Mouse (Mus musculus) lung, postnatal 0 days (tissue): ENCODE results near the gene Plcb1. TPM values are rescaled to one million over a fixed set of nuclear protein-coding genes. Genes with fewer than 3 reads are reported as not detected.

Source experiments
- ATAC-seq: fragments of 200-750 bp; cut with Nextera tagmentation; 2 replicates; pipeline ENCODE4 v1.8.0; 2017; ENCODE audit warnings: moderate library complexity
- DNase-seq: peaks from one replicate; pipeline ENCODE4 v3.0.0-alpha.2; 2016; ENCODE audit warnings: low spot score
- H3K27ac ChIP-seq: fragments of 300-500 bp; sonication (generic); 2 replicates; pipeline ENCODE4 v1.5.1; 2014; ENCODE audit warnings: antibody characterized with exemption, mild to moderate bottlenecking, low read length, mixed read lengths
- H3K27me3 ChIP-seq: fragments of 300-500 bp; sonication (generic); replicated peaks from 2 replicates; pipeline ENCODE4 v1.6.1; 2014; ENCODE audit warnings: low read length, mixed read lengths; ENCODE audit not compliant: insufficient read depth
- H3K36me3 ChIP-seq: fragments of 300-500 bp; sonication (generic); 2 replicates; pipeline ENCODE4 v1.6.1; 2014; ENCODE audit warnings: low read length, mixed read lengths; ENCODE audit not compliant: insufficient read depth
- H3K4me1 ChIP-seq: fragments of 300-500 bp; sonication (generic); 2 replicates; pipeline ENCODE4 v1.6.1; 2014; ENCODE audit warnings: antibody characterized with exemption, low read depth, low read length, mixed read lengths; ENCODE audit not compliant: insufficient read depth
- H3K4me2 ChIP-seq: fragments of 300-500 bp; sonication (generic); replicated peaks from 2 replicates; pipeline ENCODE4 v1.6.1; 2014; ENCODE audit warnings: low read depth, mild to moderate bottlenecking, low read length, moderate library complexity, mixed read lengths
- H3K4me3 ChIP-seq: fragments of 300-500 bp; sonication (generic); 2 replicates; pipeline ENCODE4 v1.5.1; 2014; ENCODE audit warnings: low read depth, low read length
- H3K9ac ChIP-seq: fragments of 300-500 bp; sonication (generic); replicated peaks from 2 replicates; pipeline ENCODE4 v1.6.1; 2014; ENCODE audit warnings: low read depth, mild to moderate bottlenecking
- H3K9me3 ChIP-seq: fragments of 300-500 bp; sonication (generic); 2 replicates; pipeline ENCODE4 v1.6.1; 2016; ENCODE audit warnings: low read length, mixed read lengths
- CTCF ChIP-seq: IDR thresholded peaks from 2 replicates; pipeline ENCODE4 v1.5.1; 2016; ENCODE audit warnings: antibody characterized with exemption, mild to moderate bottlenecking
- EP300 ChIP-seq: IDR thresholded peaks from 2 replicates; pipeline ENCODE4 v1.6.1; 2016; ENCODE audit warnings: antibody characterized with exemption, mild to moderate bottlenecking, control low read depth
- WGBS: fragments of 180-500 bp; shearing (Covaris S2); extraction: QIAGEN DNeasy Blood & Tissue Kit; methylation state at CpG from one replicate; pipeline ENCODE4 v1.1.7; 2014; 5-methylcytosine and 5-hydroxymethylcytosine counted together
- polyA plus RNA-seq: library from polyadenylated mRNA; unstranded; fragments of >200 nt; fragmentation: Nextera tagmentation; extraction: Ambion mirVana; gene quantifications from 2 replicates; pipeline ENCODE4 v1.2.1, GENCODE M21; 2015

Plcb1 gene
- polyA plus RNA-seq, 1 experiment from 2014 or later = 8.7 TPM

- TF ChIP-seq CTCF (no peak), EP300 (no peak)
- no peak for DNase-seq
- WGBS = 51% methylated on average over 6 of the region's 6 CpGs
- no peak overlapping the region for H3K4me3 ChIP-seq
- H3K27ac ChIP-seq = no peak overlapping the region
- no peak overlapping the region for H3K4me2 ChIP-seq
- H3K36me3 ChIP-seq = no peaks in the 10 kb centered on the region
- H3K4me1 ChIP-seq = no peaks in the 10 kb centered on the region
- H3K9ac ChIP-seq = no peak overlapping the region
- no peaks in the 10 kb centered on the region for H3K27me3 ChIP-seq
- ATAC-seq = no peak
- no peaks in the 10 kb centered on the region for H3K9me3 ChIP-seq
Measured at GRCm38 (mm10) chr2:134844391-134845238, 58.7 kb downstream of the Plcb1 start.

DNA sequence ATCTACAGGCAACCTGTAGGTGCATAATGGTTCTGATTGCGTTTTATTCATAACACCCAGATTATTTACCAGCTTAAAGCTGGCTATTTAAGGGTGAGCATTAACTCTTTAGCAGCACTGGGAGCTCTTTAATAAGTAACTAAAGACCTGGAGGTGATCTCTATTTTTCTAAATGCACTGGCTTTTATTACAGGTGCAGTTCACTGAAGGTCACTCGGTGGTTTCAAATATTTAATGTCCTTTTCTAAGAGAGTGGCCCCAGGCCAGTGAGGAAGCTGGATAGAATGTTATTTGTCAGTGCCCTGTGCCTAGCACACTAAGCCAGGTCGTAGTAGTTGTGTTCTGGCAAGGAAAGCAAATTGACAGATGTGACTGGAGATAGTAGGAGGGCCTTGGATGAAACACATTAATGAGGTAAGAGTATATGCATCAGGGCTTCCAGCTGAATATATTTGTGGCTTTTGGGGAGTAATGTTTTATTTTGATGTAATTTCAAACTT, 59.4 kb downstream of the Plcb1 start:
- Histone ChIP-seq H3K4me1 (no peaks in the 10 kb centered on the region), H3K36me3 (no peaks in the 10 kb centered on the region), H3K27ac (no peak overlapping the region), H3K4me2 (no peak overlapping the region), H3K9ac (no peak overlapping the region), H3K27me3 (no peaks in the 10 kb centered on the region), H3K4me3 (no peak overlapping the region), H3K9me3 (no peaks in the 10 kb centered on the region)
- no peak for TF ChIP-seq EP300
- no peak for TF ChIP-seq CTCF
- WGBS = 42% methylated on average over 3 of the region's 3 CpGs
- no peak for DNase-seq
- ATAC-seq = no peak

- ATAC-seq = no peak
- no peak for TF ChIP-seq CTCF
- TF ChIP-seq EP300 = no peak
- H3K36me3 ChIP-seq = no peaks in the 10 kb centered on the region
- no peak overlapping the region for H3K4me3 ChIP-seq
- WGBS = 88% methylated on average over 3 of the region's 3 CpGs
- no peak overlapping the region for H3K4me2 ChIP-seq
- no peak overlapping the region for H3K9ac ChIP-seq
- DNase-seq = no peak
- no peaks in the 10 kb centered on the region for H3K27me3 ChIP-seq
- H3K4me1 ChIP-seq = no peaks in the 10 kb centered on the region
- no peak overlapping the region for H3K27ac ChIP-seq
- H3K9me3 ChIP-seq = no peaks in the 10 kb centered on the region
Measured at GRCm38 (mm10) chr2:134846555-134846954, 60.7 kb downstream of the Plcb1 start.

GRCm38 (mm10) chr2:134851189-134852171, 65.6 kb downstream of the Plcb1 start:
- DNase-seq (no peak), ATAC-seq (no peak)
- no peaks in the 10 kb centered on the region for H3K27me3 ChIP-seq

GRCm38 (mm10) chr2:134856239-134856638, 70.4 kb downstream of the Plcb1 start:
- TF ChIP-seq EP300 (no peak), CTCF (no peak)
- no peaks in the 10 kb centered on the region for H3K27me3 ChIP-seq
- DNase-seq (no peak), ATAC-seq (no peak)
- H3K27ac ChIP-seq = no peak overlapping the region
- H3K9me3 ChIP-seq = no peaks in the 10 kb centered on the region
- H3K9ac ChIP-seq = no peak overlapping the region
- H3K4me1 ChIP-seq = 0 out of 2 replicates have a peak, but pooled peaks cover 3% of the 10 kb centered on the region
- H3K4me2 ChIP-seq = no peak overlapping the region
- H3K36me3 ChIP-seq = no peaks in the 10 kb centered on the region
- H3K4me3 ChIP-seq = no peak overlapping the region

More at GRCm38 (mm10) chr2:134851189-134852171, 65.6 kb downstream of the Plcb1 start:
- H3K4me2 ChIP-seq = no peak overlapping the region
- no peaks in the 10 kb centered on the region for H3K36me3 ChIP-seq
- no peak overlapping the region for H3K27ac ChIP-seq
- no peak overlapping the region for H3K4me3 ChIP-seq
- H3K9ac ChIP-seq = no peak overlapping the region
- 0 out of 2 replicates have a peak, but pooled peaks cover 3% of the 10 kb centered on the region for H3K4me1 ChIP-seq
- 62% methylated on average over 13 of the region's 13 CpGs for WGBS
- TF ChIP-seq EP300 = no peak
- TF ChIP-seq CTCF = no peak
- no peaks in the 10 kb centered on the region for H3K9me3 ChIP-seq

DNA sequence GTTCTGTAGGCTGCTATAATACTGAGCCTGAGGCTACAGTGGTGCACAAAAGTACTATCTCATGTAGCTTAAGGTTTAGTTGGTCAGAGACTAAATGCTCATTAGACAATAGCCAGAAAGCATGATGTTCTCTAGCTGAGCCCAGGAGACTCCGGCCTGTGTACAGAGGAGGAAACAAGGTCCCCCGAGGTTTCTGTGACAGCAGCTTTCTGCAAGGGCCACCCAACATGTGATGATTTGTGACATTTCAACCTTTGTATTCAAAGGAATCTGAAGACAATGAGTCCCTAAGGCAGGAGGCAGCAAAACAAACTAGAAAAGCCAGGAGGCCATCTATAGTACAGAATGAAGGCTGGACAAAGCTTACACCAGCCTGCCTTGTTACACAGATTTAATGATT, 70.8 kb downstream of the Plcb1 start:
- no peaks in the 10 kb centered on the region for H3K27me3 ChIP-seq
- H3K4me2 ChIP-seq = no peak overlapping the region
- WGBS = 51% methylated on average over 2 of the region's 2 CpGs
- no peaks in the 10 kb centered on the region for H3K36me3 ChIP-seq
- TF ChIP-seq CTCF = no peak
- TF ChIP-seq EP300 = no peak
- H3K4me1 ChIP-seq = 0 out of 2 replicates have a peak, but pooled peaks cover 3% of the 10 kb centered on the region
- no peak overlapping the region for H3K9ac ChIP-seq
- ATAC-seq (no peak), DNase-seq (no peak)
- no peak overlapping the region for H3K4me3 ChIP-seq
- no peaks in the 10 kb centered on the region for H3K9me3 ChIP-seq
- no peak overlapping the region for H3K27ac ChIP-seq
